Mouse (Mus musculus) fibroblast of lung, adult 2 months (primary cell): ENCODE results near the gene Rab1a.
A peak's percentile ranks its signal among the peaks of the same experiment; 100 is the strongest.
"Not testable (repeated sequence)": the region's sequence is repeated elsewhere in the genome, so short reads cannot be mapped to it uniquely, and the experiment has no call there.

Source experiments
- DNase-seq: peaks from one replicate; pipeline ENCODE4 v3.0.0-alpha.2; 2011; ENCODE audit warnings: low read depth

Rab1a gene

GRCm38 (mm10) chr11:20200713-20201575, at the start of gene Rab1a:
Gene Rab1a, plus strand, starts transcription at chr11:20201432.
- peak; percentile 99 for DNase-seq

GRCm38 (mm10) chr11:20152107-20152901, 48.9 kb upstream of the Rab1a start:
- no peak for DNase-seq

- DNase-seq, result not testable (repeated sequence)
Observed at GRCm38 (mm10) chr11:20153542-20153941, 47.7 kb upstream of the Rab1a start.

GRCm38 (mm10) chr11:20158879-20159278, 42.4 kb upstream of the Rab1a start:
- no peak for DNase-seq

GRCm38 (mm10) chr11:20164979-20165867, 36.0 kb upstream of the Rab1a start:
- no peak for DNase-seq

- DNase-seq, result no peak
Observed at GRCm38 (mm10) chr11:20165991-20166390, 35.2 kb upstream of the Rab1a start.

- not testable (repeated sequence) for DNase-seq
Observed at GRCm38 (mm10) chr11:20166476-20166875, 34.8 kb upstream of the Rab1a start.

GRCm38 (mm10) chr11:20168972-20169371, 32.3 kb upstream of the Rab1a start:
- DNase-seq, result no peak

- DNase-seq, result no peak
Observed at GRCm38 (mm10) chr11:20187271-20187670, 14.0 kb upstream of the Rab1a start.

GRCm38 (mm10) chr11:20193100-20193736, 8.0 kb upstream of the Rab1a start:
- no peak for DNase-seq

GRCm38 (mm10) chr11:20201661-20202101, 449 bp downstream of the Rab1a start:
- no peak for DNase-seq

GRCm38 (mm10) chr11:20202299-20203011, 1.2 kb downstream of the Rab1a start:
- DNase-seq, result no peak

- DNase-seq, result no peak
Observed at GRCm38 (mm10) chr11:20204321-20204720, 3.1 kb downstream of the Rab1a start.

- no peak for DNase-seq
Observed at GRCm38 (mm10) chr11:20204870-20205446, 3.7 kb downstream of the Rab1a start.

GRCm38 (mm10) chr11:20205538-20205937, 4.3 kb downstream of the Rab1a start:
- DNase-seq, result no peak

GRCm38 (mm10) chr11:20206626-20207223, 5.5 kb downstream of the Rab1a start:
- no peak for DNase-seq

GRCm38 (mm10) chr11:20207589-20207988, 6.4 kb downstream of the Rab1a start:
- DNase-seq, result no peak

GRCm38 (mm10) chr11:20211838-20212237, 10.6 kb downstream of the Rab1a start:
- no peak for DNase-seq

- no peak for DNase-seq
Observed at GRCm38 (mm10) chr11:20214779-20215178, 13.5 kb downstream of the Rab1a start.

GRCm38 (mm10) chr11:20216415-20216814, 15.2 kb downstream of the Rab1a start:
- no peak for DNase-seq
